Comparison of ENCODE assay signal across 18 mouse cellular contexts in genomic region chr7:88306725-88307124, GRCm38 (mm10).
"Had no signal": no experiment of that assay in that cellular context is flagged by ENCODE, and none has a peak within 500 bp of the region (broad histone marks: within the 10 kb centered on the region; RNA-seq: fewer than 3 reads in every experiment).

No protein-coding gene starts in this region.

- H3K4me3 ChIP-seq: limb, embryonic 12.5 days; limb, embryonic 15.5 days; lung, embryonic 15.5 days had no signal

- H3K27ac ChIP-seq: limb, embryonic 12.5 days; limb, embryonic 15.5 days; liver, embryonic 14.5 days; lung, embryonic 15.5 days; stomach, postnatal 0 days had no signal

- H3K4me2 ChIP-seq: limb, embryonic 12.5 days; limb, embryonic 15.5 days; liver, embryonic 11.5 days; lung, embryonic 15.5 days; midbrain, embryonic 11.5 days had no signal

- H3K4me1 ChIP-seq: limb, embryonic 12.5 days; limb, embryonic 15.5 days; lung, embryonic 15.5 days had no signal

- H3K9ac ChIP-seq: limb, embryonic 12.5 days; limb, embryonic 15.5 days; liver, embryonic 14.5 days; liver, postnatal 0 days; lung, embryonic 15.5 days had no signal

- H3K27me3 ChIP-seq: limb, embryonic 12.5 days; limb, embryonic 15.5 days; lung, embryonic 15.5 days had no signal

- H3K36me3 ChIP-seq: limb, embryonic 15.5 days had no signal

- H3K9me3 ChIP-seq: limb, embryonic 12.5 days; limb, embryonic 15.5 days; lung, embryonic 15.5 days had no signal

- DNase-seq: kidney, adult 2 months; kidney, postnatal 10 days; kidney, postnatal 4 days; left cerebral cortex, postnatal 4 days; liver, postnatal 0 days; midbrain, embryonic 14.5 days; right cerebral cortex, postnatal 14 days; right cerebral cortex, postnatal 4 days; thymus, adult 2 months; thymus, postnatal 14 days; thymus, postnatal 4 days had no signal

- ATAC-seq: liver, postnatal 0 days had no signal
